Mouse (Mus musculus) small intestine, adult 2 months (tissue): ENCODE data around the gene Il17re.

Experiments
- CTCF ChIP-seq: fragments of 200-500 bp; IDR thresholded peaks from 2 replicates; pipeline ENCODE4 v1.5.1; 2012; ENCODE audit warnings: low read depth, mild to moderate bottlenecking, control low read depth, inconsistent platforms, low read length, moderate library complexity, mixed read lengths; ENCODE audit not compliant: insufficient replicate concordance, insufficient read length; ENCODE audit errors: extremely low read depth
- POLR2A ChIP-seq: fragments of 200-500 bp; IDR thresholded peaks from 2 replicates; pipeline ENCODE4 v1.6.1; 2012; ENCODE audit warnings: low read depth, mild to moderate bottlenecking, control low read depth, inconsistent platforms, low read length, moderate library complexity

DNA sequence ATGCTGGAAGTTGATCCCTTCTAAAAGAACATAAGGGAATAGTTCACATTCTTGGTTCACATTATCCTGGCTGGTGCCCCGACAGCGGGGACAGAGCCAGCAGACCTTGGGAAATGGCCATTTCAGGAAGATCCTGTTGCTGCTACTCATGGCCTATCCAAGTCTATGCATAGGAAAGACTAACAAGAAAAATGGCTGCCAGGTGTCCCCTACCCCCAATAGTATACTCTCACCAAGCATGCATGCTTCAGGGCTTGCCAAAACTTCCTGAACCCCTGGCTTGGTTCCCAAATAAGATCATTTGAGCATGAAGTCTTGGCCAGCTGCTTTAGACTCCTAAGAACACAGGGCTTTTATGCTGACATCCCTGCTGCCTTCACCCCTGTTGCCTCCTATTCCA, 6.4 kb upstream of the Il17re start:
- TF ChIP-seq POLR2A (no peak), CTCF (no peak)
